Mouse (Mus musculus) bone marrow macrophage, adult 2 months (primary cell): ENCODE data around the gene Dennd1a.

Source experiments
- CTCF ChIP-seq: IDR thresholded peaks from 2 replicates; pipeline ENCODE4 v1.5.1; 2012; ENCODE audit warnings: low read depth, mild to moderate bottlenecking, low read length, moderate library complexity
- POLR2A ChIP-seq: IDR thresholded peaks from 2 replicates; pipeline ENCODE4 v1.6.1; 2012; ENCODE audit warnings: mild to moderate bottlenecking, low read depth, low read length, borderline replicate concordance

- TF ChIP-seq CTCF (no peak), POLR2A (no peak)
Measured at GRCm38 (mm10) chr2:37931018-37931930, 355.9 kb downstream of the Dennd1a start.
